Mouse (Mus musculus) C2C12 (cell line): ENCODE measurements around the gene Mcu.

Experiments used
- CTCF ChIP-seq: IDR thresholded peaks from one replicate; pipeline ENCODE4 v1.5.1; 2011; ENCODE audit not compliant: control insufficient read depth, insufficient read depth, insufficient read length
- FOSL1 ChIP-seq: IDR thresholded peaks from one replicate; pipeline ENCODE4 v1.8.0; 2011; ENCODE audit warnings: mild to moderate bottlenecking, low read length; ENCODE audit not compliant: poor library complexity, insufficient read depth, severe bottlenecking
- MAX ChIP-seq: IDR thresholded peaks from one replicate; pipeline ENCODE4 v1.6.1; 2011; ENCODE audit warnings: mild to moderate bottlenecking, control low read depth
- MYOD1 ChIP-seq: IDR thresholded peaks from one replicate; pipeline ENCODE4 v1.6.1; 2011; ENCODE audit warnings: low read depth; ENCODE audit not compliant: control insufficient read depth, insufficient read length
- MYOG ChIP-seq: IDR thresholded peaks from one replicate; pipeline ENCODE4 v1.6.1; 2011; ENCODE audit not compliant: control insufficient read depth, insufficient read length; ENCODE audit errors: extremely low read depth
- USF1 ChIP-seq: IDR thresholded peaks from one replicate; pipeline ENCODE4 v1.6.1; 2011; ENCODE audit warnings: low read depth, mild to moderate bottlenecking, control low read depth, moderate library complexity

GRCm38 (mm10) chr10:59408499-59408898, 208.0 kb downstream of the Mcu start:
- TF ChIP-seq USF1 (no peak), CTCF (no peak), MYOG (no peak), MAX (no peak), MYOD1 (no peak), FOSL1 (no peak)
